8 mouse cellular contexts compared by ENCODE assay signal in genomic region chr11:94470391-94470790, GRCm38 (mm10). TPM values are rescaled to one million over a fixed set of nuclear protein-coding genes. Genes with fewer than 3 reads are reported as not detected.
DNase-seq lines count a peak whose midpoint lies in the region; ATAC-seq lines count a peak whose summit lies in the region.
"Had no signal": no experiment of that assay in that cellular context is flagged by ENCODE, and none has a peak within 500 bp of the region (broad histone marks: within the 10 kb centered on the region; RNA-seq: fewer than 3 reads in every experiment).

No protein-coding gene starts in this region.

- WGBS in midbrain, embryonic 11.5 days, result 18% methylated on average over 6 of the region's 7 CpGs

- DNase-seq in 3T3-L1 (ENCODE audit: low read depth, low spot score), result peak; percentile 56
- peak; percentile 55 for DNase-seq in embryo, embryonic 10 days (ENCODE audit: low spot score)
- DNase-seq in forelimb bud, embryonic 11.5 days (ENCODE audit: low read depth, low spot score), result peak; percentile 84
- DNase-seq in midbrain, embryonic 11.5 days (ENCODE audit: low spot score, missing footprints), result no peak
- no peak for DNase-seq in urinary bladder, adult 18-20 months (ENCODE audit: low spot score in 2 of 2)
- no peak for DNase-seq in frontal cortex, adult 2 months (ENCODE audit: extremely low spot score in 1 of 2, low spot score in 1 of 2)
- DNase-seq in cerebellum, adult 8-10 months, result no peak

- H3K4me3 ChIP-seq in midbrain, embryonic 11.5 days (ENCODE audit: low read depth, low read length), result no peak overlapping the region

- H3K4me1 ChIP-seq in midbrain, embryonic 11.5 days (ENCODE audit: control insufficient read depth, insufficient read depth, low read length), result peaks cover 57% of the 10 kb centered on the region

- no peak overlapping the region; the same call in 1 of the 2 replicates for H3K27ac ChIP-seq in midbrain, embryonic 11.5 days (ENCODE audit: low read depth, low read length)

- H3K36me3 ChIP-seq in midbrain, embryonic 11.5 days (ENCODE audit: control insufficient read depth, insufficient read depth, low read length), result no peaks in the 10 kb centered on the region

- H3K9me3 ChIP-seq in midbrain, embryonic 11.5 days (ENCODE audit: control insufficient read depth, low read length), result no peaks in the 10 kb centered on the region

- ATAC-seq in midbrain, embryonic 11.5 days (ENCODE audit: low FRiP score), result no peak

- H3K27me3 ChIP-seq in midbrain, embryonic 11.5 days (ENCODE audit: control insufficient read depth, insufficient read depth, low read length), result peaks cover 10% of the 10 kb centered on the region; the same call in 1 of the 2 replicates

- H3K9ac ChIP-seq in midbrain, embryonic 11.5 days (ENCODE audit: low read length), result no peak overlapping the region

- H3K4me2 ChIP-seq in midbrain, embryonic 11.5 days, result peak overlapping the region; percentile 98; the same call in 1 of the 2 replicates

RNA-seq across cellular contexts. Expression of gene Cacna1g, which starts 3.6 kb away (rescaled TPM):
- 7.6 and 9.3 TPM in 2 replicates for polyA plus RNA-seq in midbrain, embryonic 11.5 days (2014; fragmentation: Nextera tagmentation; extraction: Ambion mirVana)
- 188 and 191 TPM in 2 replicates for polyA plus RNA-seq in frontal cortex, adult 2 months (2012; rRNA removed)

RNA-seq across cellular contexts. Expression of gene Spata20, which starts 15.6 kb away (rescaled TPM):
- not detected in 2 replicates for polyA plus RNA-seq in midbrain, embryonic 11.5 days (2014; fragmentation: Nextera tagmentation; extraction: Ambion mirVana)
- 0.24 and 0.34 TPM in 2 replicates for polyA plus RNA-seq in frontal cortex, adult 2 months (2012; rRNA removed)
- polyA plus RNA-seq: liver, adult 2 months had no signal

RNA-seq across cellular contexts. Expression of gene Epn3, which starts 29.4 kb away (rescaled TPM):
- polyA plus RNA-seq in midbrain, embryonic 11.5 days (2014; fragmentation: Nextera tagmentation; extraction: Ambion mirVana), result 0.27 and 0.50 TPM in 2 replicates
- 0.60 and 1.2 TPM in 2 replicates for polyA plus RNA-seq in frontal cortex, adult 2 months (2012; rRNA removed)

RNA-seq across cellular contexts. Expression of gene Mycbpap, which starts 51.2 kb away (rescaled TPM):
- polyA plus RNA-seq in midbrain, embryonic 11.5 days (2014; fragmentation: Nextera tagmentation; extraction: Ambion mirVana), result 3.7 and 4.1 TPM in 2 replicates
- polyA plus RNA-seq in frontal cortex, adult 2 months (2012; rRNA removed), result 1.9 and 2.0 TPM in 2 replicates

Comparison
In these comparisons a context has a peak if more than half of its experiments do, and no peak if none do; other contexts are left out.
1. DNase-seq: peak in 3T3-L1 (single experiment), embryo, embryonic 10 days (single experiment) and forelimb bud, embryonic 11.5 days (single experiment); none in midbrain, embryonic 11.5 days (single experiment), urinary bladder, adult 18-20 months (0 of 2), frontal cortex, adult 2 months (0 of 2) and cerebellum, adult 8-10 months (single experiment).
2. RNA of gene Cacna1g, which starts 3.6 kb away (polyA plus RNA-seq): 188 to 191 TPM in frontal cortex, adult 2 months; 7.6 to 9.3 TPM in midbrain, embryonic 11.5 days; every median in the first group is over 10 times any median in the second.